Mouse (Mus musculus) kidney, adult 9 months (tissue): ENCODE data around the gene Myh6.

Experiments
- DNase-seq: peaks from one replicate; pipeline ENCODE4 v3.0.0; 2022

The Myh6 gene

DNA sequence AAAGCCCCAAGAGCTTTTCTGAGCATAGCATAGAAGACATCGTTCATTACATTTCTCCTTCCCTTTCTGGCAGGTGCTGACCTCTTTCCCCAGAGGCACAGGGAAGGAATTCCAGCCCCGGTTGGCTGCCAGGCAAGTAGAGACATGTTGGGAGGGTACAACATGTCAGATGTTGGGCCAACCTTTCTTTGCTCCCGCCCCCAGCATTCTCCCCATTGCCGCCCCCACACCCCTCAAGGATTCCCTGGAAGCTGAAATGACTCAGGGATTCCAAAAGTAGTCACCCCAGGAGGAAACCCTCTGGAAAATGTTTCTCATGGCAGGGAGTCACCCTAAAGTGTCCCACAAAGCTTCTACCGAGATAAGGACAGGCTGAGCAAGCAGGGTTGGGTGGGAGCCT, 36.9 kb downstream of the Myh6 start:
- no peak for DNase-seq

DNA sequence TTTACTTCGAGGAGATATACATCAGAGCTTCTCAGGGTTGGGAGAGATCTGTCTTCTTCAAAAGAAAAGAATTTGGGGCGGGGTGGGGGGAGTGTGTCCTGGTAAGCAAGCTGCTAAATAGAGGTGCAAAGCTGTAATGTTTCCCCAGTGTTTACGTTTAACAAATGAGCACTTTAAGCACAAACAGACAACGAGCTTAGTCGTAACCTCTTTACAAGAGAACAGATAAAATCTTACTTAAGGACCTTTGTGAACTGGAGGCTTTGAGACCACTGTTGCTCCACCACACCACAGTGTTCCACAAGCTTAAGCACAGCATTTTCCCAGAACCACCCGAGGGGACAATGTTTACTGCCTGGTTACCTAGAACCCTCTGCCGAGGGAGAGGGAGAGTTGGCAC, 39.4 kb downstream of the Myh6 start:
- no peak for DNase-seq

DNA sequence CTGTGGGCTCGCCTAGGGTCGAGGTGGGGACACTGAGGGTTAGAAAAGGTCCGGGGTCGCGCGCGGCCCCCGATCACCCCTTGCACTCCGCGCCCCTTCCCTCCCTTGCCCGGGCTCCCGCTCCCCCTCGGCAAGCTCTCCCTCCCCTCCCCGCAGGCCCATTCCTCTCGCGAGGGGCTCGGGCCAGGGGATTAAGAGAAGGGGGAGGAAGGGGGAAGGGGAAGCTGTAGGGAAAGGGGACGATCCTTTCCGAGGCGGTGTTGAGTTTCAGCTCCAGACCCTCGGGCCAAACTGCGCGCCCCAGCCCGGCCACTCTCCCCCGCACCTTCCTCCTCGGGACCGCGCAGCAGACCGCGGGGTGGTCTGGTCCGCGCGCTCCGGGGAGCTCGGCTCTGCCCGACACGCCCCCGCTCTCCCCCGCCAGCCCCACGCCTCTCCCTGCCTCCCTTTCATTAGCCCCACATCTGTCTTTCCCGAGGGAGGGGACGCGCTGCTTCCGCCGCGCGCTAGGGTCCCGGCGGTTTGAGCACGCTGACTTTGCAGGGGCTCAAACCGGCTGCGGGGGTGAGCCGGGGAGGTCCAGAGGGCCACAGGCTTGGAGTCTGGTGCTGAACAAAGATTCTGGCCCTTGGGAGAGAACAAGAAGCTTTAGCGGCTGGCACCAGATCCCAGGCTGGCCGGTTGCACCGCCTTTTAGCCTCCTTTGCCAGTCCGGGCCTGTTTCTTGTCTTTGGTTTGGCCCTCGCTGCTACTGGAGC, 40.1 kb downstream of the Myh6 start:
- DNase-seq: no peak

GRCm38 (mm10) chr14:54925349-54926342, 41.1 kb downstream of the Myh6 start, which contains the start of gene Efs:
Gene Efs (minus strand): TSS chr14:54926126.
- peak; percentile 28 for DNase-seq

DNA sequence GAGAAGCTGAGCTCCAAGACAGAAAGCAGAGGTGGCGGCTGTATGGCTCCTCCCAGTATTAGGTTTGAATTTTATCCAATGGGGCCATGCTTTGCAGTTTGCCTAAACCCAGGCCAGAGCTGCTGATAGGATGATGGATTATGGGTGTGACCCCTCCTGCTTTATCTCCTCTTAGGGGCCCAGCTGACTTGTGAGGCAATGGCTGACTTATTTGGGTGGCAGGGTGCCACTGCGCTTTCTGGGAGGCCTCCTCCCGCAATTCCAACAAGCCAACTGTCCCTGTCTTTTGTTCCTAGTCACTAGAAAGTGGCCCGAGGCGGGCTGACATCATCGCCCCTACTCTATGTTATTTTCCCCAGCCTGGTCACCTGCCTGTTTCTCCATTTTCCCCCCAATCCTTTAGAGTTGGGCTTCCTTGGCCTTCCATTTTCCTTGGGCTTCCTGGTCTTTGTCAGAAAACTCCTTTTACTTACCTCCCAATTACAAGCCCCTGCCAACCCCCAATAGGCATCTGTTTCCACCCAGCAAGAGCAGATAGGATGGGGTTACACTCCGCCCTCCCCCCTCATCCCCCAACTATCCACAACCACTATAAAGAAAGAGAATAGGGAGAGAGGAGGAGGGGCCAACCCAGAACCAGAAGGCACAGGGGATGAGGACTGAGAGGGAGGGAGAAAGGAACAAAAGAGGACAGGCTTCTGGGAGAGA, 41.9 kb downstream of the Myh6 start:
- DNase-seq: no peak

- DNase-seq: no peak
Measured at GRCm38 (mm10) chr14:54920076-54920685, 46.5 kb downstream of the Myh6 start.

GRCm38 (mm10) chr14:54913343-54913742, 53.4 kb downstream of the Myh6 start:
- DNase-seq: no peak

DNA sequence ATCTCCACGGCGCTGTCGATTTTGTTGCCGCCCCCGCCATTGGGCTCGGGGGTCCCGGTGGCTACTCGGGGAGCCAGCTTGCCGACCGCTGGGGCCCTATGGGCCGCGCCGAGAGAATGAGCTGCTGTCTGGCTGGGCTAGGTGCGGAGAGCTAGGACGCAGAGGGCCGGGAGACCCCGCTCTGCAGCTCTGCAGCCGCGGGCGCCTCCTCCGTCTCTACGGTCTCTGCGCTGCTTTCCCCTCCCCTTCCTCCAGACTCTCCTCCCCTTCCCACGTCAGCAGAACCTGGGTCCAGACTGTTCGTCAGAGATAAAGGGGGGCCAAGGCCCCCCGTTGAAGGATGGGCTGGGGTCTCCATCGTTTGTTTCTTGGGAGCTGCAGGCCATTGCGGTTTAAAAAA, 53.8 kb downstream of the Myh6 start, which contains the start of gene Slc22a17:
TSS of gene Slc22a17 (minus strand) at position 247 of the 400 bp plus-strand sequence.
- peak; percentile 56 for DNase-seq

- no peak for DNase-seq
Measured at GRCm38 (mm10) chr14:54912109-54912850, 54.4 kb downstream of the Myh6 start.

DNA sequence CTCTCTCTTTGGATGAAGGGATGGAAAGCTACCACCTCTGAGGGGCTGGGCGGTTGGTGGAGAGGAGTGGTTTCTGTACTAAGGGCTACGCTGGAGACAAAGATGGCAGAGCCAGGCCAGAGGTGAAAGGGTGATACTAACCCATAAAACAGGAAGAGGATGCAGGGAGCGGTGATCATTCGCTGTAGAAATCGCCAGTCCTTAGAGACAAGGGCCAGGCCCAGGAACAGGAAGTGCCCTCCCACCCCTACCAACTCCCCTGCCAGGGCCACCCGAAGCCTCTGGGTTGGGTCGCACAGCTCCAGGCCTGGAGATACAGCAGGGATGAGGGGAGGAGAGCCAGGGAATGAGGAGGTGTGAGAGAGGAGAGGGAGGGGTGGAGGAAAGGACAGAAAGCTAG, 58.0 kb downstream of the Myh6 start:
- no peak for DNase-seq

GRCm38 (mm10) chr14:54903641-54904040, 63.1 kb downstream of the Myh6 start:
- no peak for DNase-seq

DNA sequence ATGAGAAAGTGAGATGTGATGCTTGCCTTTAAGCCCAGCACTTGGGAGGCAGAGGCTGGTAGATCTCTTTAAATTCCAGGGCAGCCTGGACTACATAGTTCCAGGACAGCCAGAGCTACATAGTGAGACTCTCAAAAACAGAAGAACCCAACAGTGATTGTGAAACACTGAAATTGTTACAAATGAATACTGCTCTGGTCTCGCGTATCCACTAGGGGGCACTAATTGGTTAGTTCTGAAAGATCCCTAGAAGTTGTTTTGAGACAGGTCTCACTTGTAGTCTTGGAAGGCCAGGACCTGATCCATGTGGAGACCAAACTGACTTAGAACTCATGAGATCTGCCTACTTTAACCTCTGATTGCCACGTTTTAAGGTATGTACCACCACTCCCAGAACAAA, 66.3 kb downstream of the Myh6 start:
- DNase-seq: peak; percentile 90

DNA sequence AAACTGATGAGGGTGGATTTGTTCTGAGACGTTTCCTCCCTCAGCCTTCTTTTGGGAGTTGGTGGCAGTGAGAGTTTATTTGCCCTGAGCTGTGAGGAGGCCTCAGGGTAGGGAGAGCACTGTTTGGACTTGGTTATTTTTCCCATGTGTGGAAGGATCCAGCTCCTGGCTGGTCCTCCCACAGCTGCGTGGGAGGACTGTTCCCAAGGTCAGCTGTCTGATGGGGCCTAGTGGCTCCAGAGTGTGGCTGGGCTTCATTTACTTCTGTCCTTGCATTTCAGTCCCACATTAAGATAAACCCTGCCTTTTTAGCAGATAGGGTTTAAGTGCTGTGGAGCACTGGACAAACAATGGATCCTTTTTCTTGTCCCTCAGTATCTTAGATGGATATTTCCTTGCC, 69.3 kb downstream of the Myh6 start:
- DNase-seq: no peak

DNA sequence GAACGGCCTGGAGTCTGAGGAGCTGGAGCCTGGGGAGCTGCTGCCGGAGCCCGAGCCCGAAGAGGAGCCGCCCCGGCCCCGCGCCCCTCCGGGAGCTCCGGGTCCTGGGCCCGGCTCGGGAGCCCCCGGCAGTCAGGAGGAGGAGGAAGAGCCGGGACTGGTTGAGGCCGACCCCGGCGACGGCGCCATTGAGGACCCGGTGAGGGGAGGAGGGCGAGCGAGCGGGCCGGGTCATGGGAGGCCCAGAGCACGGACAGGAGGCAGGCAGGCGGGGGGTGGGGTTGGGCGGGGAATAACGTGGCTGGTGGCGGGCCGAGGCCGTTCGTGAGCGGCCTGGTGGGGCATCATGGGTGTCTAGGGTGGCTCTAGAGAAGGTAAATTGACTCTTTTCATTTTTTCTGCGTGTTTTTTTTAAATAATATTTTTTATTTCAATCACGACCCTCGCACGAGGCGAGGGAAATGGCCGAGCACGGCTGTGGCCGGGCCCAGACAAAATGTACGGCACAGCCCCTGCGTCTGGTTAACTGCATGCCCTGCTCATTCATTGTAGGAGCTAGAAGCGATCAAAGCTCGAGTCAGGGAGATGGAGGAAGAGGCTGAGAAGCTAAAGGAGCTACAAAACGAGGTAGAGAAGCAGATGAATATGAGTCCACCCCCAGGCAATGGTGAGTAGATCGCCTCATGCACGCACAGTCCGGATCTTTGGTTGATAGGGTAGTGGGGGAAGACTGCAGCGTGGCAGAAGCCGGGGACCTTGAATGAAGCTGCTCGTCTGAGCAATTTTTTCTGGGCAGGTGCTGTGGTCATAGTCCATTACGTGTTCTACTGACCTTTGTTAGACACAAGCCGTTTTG, 72.2 kb downstream of the Myh6 start:
- peak; percentile 63 for DNase-seq

GRCm38 (mm10) chr14:54893651-54894181, 73.0 kb downstream of the Myh6 start:
- DNase-seq: peak; percentile 100

GRCm38 (mm10) chr14:54892200-54892599, 74.5 kb downstream of the Myh6 start, which contains the start of gene Pabpn1:
Gene Pabpn1 (plus strand): TSS chr14:54892500.
- DNase-seq: no peak
